Mouse (Mus musculus) left cerebral cortex, adult 18-20 months (tissue): ENCODE results near the gene P3h3. TPM values are rescaled to one million over a fixed set of nuclear protein-coding genes. Genes with fewer than 3 reads are reported as not detected.
"Not testable (repeated sequence)": the region's sequence is repeated elsewhere in the genome, so short reads cannot be mapped to it uniquely, and the experiment has no call there.

Source experiments
- DNase-seq, 2 experiments: peaks; one replicate each; pipeline ENCODE4 v3.0.0; 2021 to 2022; ENCODE audit warnings: low spot score in 2 of 2, mixed read lengths in 1 of 2
- long read RNA-seq, 2 experiments: library from polyadenylated mRNA; stranded (forward); transcript quantifications; one replicate each; pipeline ENCODE4 v2.0.0; 2021
- total RNA-seq, 2 experiments: library from RNA; stranded (reverse); gene quantifications; 2 replicates each; pipeline ENCODE4 v1.2.3; 2021

Gene P3h3
- total RNA-seq: 10 to 100 TPM; 23.5 to 30.9 TPM
- long read RNA-seq, experiment 1, partial matches to known transcripts: 2 of 13 reads
- long read RNA-seq, experiment 1, other reads (novel, unspliced or antisense): 9 of 13 reads
- long read RNA-seq, experiment 2, partial matches to known transcripts: 1 of 12 reads
- long read RNA-seq, experiment 2, other reads (novel, unspliced or antisense): 8 of 12 reads

DNA sequence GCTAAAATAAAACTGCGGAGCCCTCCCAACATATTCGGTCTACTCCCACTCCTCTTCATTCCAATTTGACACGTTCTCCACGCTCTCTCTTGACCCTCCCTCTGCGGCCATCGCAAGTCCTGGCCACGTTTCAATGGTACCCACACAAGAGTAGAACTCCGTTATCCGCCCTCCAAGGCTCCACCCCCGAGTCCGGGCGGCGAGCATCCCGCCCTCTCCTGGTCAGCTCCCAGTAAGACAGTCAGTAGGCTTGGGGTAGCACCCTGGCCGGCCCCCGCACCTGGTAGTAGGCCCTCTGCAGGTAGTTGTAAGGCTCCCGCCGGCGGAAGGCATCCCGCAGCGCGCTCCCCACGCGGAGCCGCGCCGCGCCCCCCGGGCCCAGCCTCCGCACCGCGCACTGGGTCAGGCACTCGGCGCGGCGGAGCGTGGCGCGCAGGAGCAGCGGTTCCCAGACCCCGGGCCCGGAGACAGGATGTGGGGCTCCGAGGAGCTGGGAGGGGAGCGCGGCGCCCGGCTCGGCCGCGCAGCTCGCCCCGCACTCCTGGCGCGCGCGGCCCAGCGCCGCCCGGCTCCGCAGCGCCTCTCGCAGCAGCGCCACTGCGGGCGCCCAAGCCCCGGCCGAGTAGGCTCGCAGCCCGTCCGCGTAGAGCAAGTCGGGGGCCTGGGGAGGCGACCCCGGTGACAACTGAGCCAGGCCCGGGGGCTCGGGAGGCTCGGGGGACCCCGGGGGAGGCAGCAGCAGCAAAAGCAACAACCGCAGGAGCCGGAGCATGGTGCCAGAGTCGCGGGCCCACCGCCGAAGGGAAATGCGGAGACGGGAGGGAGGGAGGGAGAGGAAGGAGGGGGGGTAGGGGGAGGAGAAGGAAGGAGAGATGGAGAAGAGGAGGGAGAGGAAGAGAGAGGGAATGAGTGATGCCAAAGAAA is at the start of gene P3h3:
Gene P3h3, minus strand, starts transcription at position 837 of the 924 bp plus-strand sequence.
- DNase-seq: peak; percentile 78 to 89

DNA sequence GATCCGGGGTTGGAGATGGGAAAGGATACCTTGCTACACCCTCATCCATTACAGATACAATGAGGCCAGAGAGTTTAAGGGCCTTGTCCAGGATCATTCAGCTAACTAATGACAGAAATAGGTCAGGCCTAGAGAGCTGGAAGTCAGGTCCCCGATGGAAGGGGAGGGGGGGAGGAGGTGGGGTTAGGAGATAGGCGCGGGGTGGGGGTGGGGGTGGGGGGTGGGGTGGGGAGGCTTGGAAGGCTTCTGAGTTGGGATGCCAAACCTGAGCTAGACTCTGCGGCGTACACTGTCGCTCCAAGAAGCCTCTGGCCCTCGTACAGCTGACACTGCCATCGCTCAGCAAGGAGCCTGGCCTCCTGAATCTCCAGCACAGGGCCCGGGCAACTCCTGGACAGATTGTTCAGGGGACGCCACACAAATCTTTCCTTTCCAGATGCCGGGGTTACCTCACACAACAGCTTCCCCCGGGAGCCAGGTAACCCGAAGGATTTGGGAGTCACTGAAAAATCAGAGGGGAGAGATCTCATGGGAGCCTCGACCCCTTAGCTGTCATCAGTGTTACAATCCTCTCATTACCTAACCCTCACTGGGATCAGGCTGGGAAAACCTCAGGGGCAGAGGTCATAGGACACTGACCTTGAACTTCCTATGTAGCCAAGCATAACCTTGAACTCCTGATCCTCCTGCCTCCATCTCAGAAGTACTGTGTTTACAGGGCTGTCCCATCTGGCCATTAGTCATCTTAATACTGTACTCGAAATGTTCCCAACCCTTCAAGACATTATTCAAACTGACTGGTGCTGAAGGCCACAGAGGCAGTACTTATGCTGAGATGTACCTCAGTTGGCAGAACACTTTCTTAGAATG is 47.7 kb upstream of the P3h3 start:
- DNase-seq: no peak

DNA sequence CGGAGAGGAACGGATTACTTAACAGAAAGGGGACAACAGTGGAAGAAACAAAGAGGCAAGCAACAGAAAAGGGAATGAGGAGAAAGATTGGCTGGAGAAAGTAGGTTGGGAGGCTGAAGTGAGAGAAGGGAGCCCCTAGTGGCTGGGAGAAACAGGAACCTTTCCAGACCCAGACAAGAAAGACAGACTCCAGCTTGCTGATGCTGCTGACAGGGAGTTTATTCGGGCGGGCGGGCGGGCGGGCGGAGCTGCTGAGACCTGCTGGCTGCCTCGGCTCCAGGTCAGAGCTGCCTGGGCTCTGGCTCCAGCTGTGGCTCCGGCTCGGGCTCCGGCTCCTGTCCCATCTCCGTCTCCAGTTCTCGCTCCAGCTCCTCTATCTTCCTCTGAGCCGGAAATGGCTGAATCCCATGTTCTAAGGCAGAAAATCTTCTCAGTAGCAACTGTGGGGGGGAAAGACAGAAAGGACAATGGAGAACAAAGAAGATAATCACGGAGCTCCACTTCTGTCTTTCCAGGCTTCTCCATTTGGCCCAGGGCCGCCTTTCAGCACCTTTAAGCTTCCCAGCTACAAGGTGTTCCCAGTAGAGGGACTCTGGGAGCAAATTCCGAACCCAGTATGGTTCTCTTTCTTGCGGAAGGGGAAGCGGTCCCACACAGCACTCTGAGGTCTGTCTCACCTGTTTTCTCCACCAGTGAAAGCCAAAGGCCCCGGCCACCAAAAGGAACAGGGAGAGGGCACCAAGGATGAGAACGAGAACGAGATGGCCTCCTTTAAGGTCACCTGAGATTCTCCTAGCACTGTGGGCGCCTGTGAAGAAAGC is 46.8 kb upstream of the P3h3 start:
- DNase-seq: peak; percentile 75 to 85

DNA sequence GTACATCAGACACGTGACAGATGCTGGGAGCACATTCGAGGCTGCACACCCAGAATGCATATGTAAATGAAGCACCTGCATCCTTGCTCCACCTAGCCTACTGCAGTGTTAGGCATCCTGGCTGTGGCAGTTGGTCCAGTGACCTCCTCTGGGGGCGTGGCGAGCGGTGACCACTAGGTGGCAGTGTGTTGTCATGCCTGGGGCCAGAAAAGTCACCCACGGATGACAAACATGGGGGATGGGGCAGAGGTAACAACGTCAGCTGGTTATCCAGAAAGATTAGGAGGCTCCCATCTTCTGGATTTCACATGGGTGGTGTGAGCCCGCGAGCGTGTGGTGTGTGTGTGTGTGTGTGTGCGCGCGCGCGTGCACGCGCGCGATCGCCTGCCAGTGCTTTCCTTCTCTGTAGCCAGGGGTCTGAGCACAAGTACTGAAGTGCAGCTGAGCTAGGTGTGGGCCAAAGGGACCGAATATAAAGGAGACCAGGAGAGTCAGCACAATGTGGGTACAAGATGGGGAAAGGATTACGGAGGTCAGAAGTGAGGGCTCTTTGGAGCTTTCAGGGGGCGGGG is 46.1 kb upstream of the P3h3 start:
- DNase-seq: peak; percentile 91 to 93

DNA sequence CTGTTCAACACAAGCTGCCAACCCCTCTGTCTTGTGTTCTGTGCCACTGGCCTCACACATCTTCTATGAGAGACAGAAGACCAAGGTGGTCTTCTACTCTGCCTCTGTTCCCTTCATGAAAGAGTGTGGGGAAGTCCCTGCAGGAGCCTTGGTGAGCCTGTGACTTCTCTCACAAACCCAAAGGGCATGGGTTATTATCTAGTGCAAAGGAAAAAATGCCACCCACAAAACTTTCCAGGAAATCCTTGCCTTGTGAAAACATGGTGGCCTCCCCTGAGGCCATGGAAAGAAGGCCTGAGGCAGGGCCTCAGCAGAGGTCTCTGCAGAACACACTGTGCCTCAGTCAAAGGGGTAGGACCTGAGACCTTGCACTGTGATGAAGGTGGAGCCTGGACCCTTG is 44.3 kb upstream of the P3h3 start:
- DNase-seq: no peak

DNA sequence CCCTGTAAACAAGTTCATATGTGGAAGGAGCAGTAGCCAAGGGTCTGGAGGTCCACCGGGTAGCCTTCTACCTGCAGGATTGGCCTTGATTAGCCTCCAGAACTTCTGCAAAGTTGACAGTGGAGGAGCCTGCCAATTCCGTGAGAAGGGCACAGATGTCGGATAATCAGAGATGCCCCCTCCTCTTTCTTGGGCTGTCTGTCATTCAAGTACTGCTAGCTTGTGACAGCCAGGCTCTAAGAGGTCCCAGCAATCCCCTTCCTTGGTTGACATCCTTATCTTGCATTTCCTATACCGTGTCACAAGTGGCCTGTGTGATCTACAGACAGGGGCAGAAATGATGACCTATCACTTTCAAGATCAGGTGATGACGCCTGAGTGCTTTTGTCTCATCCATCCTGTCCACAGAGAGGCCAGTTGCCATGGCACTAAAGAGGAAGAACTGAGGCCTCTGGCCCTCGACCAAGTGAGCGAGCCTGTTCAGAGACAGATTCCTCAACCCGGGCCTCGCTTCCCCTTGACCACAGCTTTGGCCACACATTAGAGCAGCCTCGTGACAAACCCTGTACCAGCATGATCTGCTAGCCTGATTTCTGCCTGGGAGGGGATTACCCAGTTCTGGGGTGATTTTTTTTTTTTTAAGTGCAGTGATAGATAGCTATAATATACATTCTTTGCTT is 43.4 kb upstream of the P3h3 start:
- DNase-seq: no peak

DNA sequence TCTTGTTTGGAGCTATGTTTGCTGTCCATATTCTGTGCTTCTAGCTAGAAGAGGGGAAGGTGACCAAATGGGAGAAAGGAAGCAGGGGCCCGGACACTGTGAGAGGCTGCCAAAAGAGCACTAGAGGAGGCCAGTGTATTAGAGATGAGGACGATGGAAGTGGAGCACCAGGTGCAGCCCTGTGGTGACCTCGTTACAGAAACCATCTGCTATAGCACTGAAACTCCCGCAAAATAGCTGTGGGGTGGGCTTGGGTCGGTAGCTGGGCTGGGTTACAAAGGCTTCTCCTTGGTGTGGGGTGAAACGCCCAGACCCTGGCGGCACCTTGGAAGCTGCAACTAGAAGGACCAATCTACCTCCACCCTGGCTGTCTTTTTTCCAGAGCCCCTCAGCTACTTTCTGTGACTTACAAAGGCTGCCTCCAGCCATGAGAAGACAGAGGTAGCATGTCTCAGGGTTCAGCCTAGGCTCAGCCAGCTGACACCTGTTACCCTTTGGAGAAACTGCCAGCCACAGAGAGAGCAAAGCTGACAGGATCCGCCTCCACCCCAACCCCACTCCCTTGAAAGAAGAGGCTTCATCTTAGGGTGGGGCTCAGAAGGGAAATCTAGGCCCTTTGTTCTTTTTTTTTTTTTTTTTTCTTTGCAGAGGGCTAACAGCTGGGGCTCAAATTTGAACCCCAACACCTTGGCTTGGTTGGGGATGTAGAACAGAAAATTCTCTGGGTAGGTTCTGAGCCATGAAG is 42.7 kb upstream of the P3h3 start:
- DNase-seq: no peak

DNA sequence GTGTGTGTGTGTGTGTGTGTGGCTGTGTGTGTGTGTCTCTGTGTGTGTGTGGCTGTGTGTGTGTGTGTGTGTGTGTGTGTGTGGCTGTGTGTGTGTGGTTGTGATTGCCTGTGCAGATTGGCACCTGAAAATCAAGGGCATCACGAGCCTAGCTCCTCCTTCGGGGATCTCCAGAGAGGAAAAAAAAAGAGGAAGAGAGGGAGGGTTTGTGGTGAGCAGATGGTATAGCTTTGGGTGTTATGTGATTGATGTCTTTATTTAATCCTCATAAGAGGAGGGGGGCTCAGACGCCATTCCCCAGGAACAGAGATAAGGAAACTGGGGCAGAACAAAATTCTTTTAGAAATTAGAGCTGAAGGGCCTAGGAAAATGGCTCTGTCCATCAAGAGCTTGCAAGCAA is 40.8 kb upstream of the P3h3 start:
- no peak for DNase-seq

DNA sequence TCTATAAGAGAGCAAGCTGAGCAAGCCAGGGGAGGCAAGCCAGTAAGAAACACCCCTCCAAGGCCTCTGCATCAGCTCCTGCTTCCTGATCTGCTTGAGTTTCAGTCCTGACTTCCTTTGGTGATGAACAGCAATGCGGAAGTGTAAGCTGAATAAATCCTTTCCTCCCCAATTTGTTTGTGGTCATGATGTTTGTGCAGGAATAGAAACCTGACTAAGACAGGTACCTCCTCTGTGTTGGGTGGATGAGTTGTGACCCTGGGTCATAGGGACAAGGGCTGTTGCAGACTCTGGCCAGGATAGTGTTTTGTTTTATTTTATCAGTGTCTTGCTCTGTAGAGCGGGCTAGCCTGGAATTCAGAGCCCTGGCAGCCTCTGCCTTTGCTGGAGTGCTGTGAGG is 36.6 kb upstream of the P3h3 start:
- not testable (repeated sequence) for DNase-seq

DNA sequence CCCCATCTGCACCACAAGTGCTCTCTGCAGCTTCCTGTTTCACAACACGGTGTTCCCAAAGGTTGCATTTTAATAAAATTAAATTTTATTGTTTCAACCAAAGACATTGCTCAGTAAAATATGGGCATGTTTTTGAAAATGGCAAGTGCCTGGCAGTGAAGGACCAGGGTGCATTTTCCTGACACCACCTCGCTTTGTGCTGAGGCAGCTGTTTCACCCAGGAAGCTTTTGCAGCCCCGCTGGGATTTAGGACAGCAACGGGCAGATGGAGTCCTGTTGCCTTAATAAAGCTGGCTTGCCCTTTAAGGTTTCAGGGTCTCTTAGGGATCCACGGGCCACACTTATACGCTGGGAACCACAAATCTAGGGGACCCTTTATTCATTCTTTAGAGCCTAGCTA is 33.4 kb upstream of the P3h3 start:
- no peak for DNase-seq

DNA sequence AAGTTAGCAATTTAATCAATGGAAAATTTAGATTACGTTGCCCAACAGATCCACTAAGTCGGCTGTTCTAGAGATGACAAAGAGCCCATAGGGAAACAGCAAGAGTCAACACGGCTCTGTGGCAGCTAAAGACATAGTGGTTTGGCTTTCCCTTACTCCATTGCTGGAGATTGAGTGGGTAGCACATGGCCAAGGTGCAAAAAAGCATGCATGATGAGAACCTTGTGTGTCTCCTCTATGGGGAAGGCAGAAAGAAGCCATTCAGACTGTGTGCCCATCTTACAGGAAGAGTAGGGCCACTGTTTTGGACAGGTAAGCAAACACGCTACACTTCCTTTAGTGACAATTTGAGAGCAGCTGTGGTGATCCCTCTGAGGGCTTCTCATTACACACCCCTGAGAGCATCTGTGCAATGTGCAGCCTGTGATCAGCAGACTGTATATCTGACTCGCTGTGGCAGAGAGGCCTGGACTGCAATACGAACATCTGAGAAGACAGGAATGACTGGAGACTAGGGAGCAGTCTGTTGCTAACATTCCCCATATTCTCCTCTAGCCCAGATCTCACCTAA is 31.1 kb upstream of the P3h3 start:
- no peak for DNase-seq

DNA sequence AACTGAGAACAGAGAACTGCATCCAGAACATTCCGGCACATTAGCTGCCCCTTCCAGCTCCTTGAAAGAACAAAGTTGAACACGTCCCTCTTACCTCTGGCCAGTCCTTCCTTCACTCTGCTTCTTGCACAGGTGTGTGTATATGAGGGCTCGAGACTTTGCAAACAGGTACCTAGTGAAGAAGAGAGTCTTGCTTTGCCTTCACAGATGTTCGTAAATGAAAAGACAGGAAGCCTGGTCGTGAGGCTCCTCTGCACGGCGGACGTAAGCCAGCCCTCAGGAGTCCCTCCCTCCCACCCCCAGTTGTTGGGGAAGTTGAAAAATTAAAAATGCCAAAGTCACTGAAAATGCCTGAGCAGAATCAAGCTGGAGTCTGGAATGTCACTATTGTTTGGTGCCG is 30.4 kb upstream of the P3h3 start, which contains the start of gene Cd4:
Gene Cd4, minus strand, starts transcription at position 236 of the 400 bp plus-strand sequence.
- DNase-seq: no peak

DNA sequence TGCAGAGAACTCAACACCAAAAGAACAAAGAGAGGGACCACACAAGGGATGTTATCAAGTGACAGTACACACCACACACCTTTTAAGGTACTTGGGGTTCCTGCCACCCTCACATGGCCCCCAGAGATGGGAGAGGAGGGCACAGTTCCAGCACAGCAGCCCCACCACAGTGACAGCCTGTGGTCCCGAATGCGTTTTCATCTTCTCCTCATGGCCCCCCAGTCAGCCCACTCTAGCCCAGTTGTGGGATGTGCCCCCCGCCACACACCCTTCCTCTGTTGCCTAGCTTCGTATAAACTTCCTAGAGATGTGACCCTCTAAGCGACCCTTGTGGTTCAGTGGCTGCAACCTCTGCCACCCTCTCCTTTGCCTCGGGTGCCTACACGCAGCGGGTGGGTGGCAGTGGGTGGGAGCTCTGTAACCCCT is 28.4 kb upstream of the P3h3 start:
- no peak for DNase-seq

DNA sequence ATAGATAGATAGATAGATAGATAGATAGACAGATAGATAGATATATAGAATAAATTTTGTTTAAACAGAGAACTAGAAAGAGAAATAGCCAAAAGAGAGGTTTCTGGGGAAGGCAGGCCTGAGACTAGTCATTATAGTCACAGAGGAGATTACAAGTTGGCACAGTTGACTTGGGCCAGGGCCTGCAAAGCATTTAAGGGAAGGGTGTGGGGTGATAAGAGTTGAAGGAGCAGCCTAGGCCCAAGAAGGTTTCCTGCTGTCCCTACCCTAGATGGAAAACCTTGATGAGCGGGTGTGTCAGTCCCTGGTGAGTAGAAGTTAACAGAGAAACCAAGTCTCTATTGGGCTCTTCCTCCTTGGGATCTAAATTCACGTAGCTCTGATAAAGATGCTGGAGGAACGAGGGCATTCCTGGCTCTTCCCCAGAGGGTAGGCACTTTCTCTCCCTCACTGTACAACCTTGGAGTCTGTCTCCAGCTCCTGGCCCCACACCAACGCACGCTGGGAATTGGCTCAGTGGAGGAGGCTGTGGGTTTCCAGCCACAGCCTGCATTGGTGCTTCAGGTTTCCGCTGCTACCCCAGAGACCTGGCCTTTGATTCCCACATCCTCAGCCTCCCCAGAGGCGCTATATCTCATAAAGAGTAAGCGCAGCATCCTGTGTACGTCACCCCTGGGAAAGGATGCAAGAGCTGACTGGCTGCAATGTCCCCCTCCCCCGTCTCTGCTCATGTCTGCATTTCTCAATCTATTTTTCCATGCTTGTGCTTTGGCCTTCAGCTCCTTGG is 27.4 kb upstream of the P3h3 start:
- no peak for DNase-seq

DNA sequence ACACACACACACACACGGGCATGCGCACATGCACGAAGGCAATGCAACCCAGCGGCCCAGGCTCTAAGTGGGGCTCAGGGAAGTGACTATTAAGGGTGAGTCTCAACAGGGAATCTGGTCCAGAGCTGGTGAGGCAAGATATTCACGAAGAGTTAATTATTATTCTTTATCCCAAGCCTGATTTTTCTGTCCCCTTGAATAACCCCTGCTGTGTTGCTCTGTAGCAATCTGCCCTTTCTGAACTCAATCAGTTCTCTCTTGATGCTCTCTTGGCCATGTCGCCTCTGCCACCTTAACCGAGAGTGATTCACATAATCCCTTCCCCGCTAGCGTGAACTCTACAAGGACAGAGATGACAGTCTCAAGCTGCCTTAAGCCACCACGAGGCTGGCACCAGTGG is 25.8 kb upstream of the P3h3 start:
- DNase-seq: no peak

DNA sequence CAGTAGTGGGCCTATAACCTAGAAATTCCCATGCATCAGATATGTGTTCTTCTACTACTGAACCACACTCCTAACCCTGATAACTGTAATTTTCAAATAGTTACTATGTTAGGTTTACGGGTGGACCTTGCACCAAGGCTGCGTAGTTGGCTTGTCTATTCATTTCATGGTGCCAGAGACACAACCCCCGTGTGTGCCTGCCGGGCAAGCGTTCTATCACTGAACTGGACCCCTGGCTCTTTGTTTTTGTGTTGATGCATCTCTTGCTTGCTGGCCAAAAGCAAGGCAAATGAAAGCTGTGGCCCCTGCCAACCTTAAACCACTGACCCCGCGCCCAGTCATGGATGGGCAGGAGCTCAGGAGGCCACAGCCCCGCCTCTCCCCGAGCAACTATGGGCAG is 24.3 kb upstream of the P3h3 start:
- DNase-seq: no peak

DNA sequence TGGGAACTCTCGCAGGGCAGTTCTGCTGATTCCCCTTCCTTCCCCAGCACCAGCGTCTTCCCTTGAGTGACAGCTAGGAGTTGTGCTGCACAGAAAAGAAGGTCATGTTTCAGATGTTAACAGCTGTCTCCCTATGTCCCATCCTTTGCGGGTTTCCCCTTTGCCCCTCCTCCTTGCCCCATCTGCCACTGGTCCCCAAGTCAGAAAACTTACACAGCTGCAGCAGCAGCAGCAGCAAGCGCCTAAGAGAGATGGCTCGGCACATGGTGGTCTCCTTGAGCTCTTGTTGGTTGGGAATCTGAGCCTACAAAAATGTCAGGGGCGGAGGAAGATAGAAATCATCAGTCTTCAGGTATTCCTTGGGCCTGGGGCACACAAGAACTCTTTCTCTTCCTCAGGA is 21.8 kb upstream of the P3h3 start:
- no peak for DNase-seq

DNA sequence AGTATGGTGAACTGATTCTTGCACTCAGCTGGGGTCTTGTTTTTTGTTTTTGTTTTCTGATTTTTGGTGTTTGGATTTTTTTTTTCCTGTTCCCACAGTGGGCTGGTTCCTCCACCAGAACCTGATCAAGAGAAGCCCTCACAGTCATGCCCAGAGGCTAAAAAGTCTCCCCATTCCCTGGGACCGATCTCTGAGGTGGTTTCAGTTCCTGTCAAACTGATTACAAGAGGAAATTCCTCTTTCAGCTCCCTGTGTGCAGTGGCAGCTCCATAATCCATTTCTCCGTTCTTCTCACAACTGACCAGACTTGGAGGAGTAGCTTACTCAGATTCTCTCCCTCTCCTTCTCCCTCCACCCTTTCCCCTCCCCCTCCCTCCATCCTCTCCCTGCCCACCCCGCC is 16.8 kb upstream of the P3h3 start:
- DNase-seq: no peak
